ENCODE assay signal across 9 mouse cellular contexts in the genomic region with DNA sequence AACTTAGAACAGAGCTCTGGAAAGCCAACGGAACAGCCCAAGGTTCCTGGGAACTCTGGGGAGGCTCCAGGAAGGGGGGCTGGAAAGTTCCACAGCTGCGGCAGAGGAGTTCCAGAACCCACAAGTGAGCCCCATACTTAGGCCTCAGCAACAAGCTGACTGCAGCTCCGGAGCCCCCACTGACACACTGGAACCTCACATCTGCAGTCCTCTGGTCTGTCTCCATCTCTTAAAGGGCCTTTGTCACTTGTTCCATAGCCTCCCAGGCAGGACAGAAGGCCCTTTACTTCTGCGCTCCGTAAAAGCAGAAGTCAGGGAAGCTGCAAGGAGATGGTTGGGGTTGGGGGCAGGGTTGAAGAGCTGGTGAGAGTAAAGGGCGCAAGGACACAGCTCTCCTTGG. TPM values are rescaled to one million over a fixed set of nuclear protein-coding genes. Genes with fewer than 3 reads are reported as not detected.
A peak's percentile ranks its signal among the peaks of the same experiment; 100 is the strongest.
DNase-seq lines count a peak whose midpoint lies in the region; ATAC-seq and TF ChIP-seq lines count a peak whose summit lies in the region.
"Had no signal": no experiment of that assay in that cellular context is flagged by ENCODE, and none has a peak within 500 bp of the region (broad histone marks: within the 10 kb centered on the region; RNA-seq: fewer than 3 reads in every experiment).

No protein-coding gene starts in this region.

- peak overlapping the region; percentile 79 for H3K27ac ChIP-seq in kidney, postnatal 0 days
- peak overlapping the region; percentile 82 for H3K27ac ChIP-seq in embryonic facial prominence, embryonic 12.5 days
- H3K27ac ChIP-seq in limb, embryonic 14.5 days (replicated peaks; ENCODE audit: low read depth, low read length), result peak overlapping the region; percentile 87
- H3K27ac ChIP-seq: liver, embryonic 13.5 days had no signal

- WGBS in kidney, postnatal 0 days, result 38% methylated on average over 6 of the region's 6 CpGs
- 41% methylated on average over 6 of the region's 6 CpGs for WGBS in embryonic facial prominence, embryonic 12.5 days
- WGBS in limb, embryonic 14.5 days, result 47% methylated on average over 6 of the region's 6 CpGs

- no peak for TF ChIP-seq POLR2A in limb, embryonic 14.5 days (IDR thresholded peaks at IDR 0.05; ENCODE audit: borderline replicate concordance, extremely low read depth, insufficient read depth, insufficient read length)

- no peak for ATAC-seq in kidney, postnatal 0 days (replicated peaks; ENCODE audit: low FRiP score, low read depth)
- no peak; the same call in 1 of the 2 replicates for ATAC-seq in embryonic facial prominence, embryonic 12.5 days (ENCODE audit: insufficient number of reproducible peaks, insufficient read depth, low FRiP score, low TSS enrichment)
- peak; percentile 64 for ATAC-seq in limb, embryonic 14.5 days (ENCODE audit: low FRiP score, low read depth)

- H3K4me1 ChIP-seq in kidney, postnatal 0 days (replicated peaks; ENCODE audit: insufficient read depth, low read length), result peaks cover 56% of the 10 kb centered on the region
- H3K4me1 ChIP-seq in embryonic facial prominence, embryonic 12.5 days, result peaks cover 39% of the 10 kb centered on the region
- peaks cover 64% of the 10 kb centered on the region for H3K4me1 ChIP-seq in limb, embryonic 14.5 days (ENCODE audit: control insufficient read depth, insufficient read depth, low read length)

- no peaks in the 10 kb centered on the region for H3K9me3 ChIP-seq in kidney, postnatal 0 days (replicated peaks; ENCODE audit: low read length)
- no peaks in the 10 kb centered on the region for H3K9me3 ChIP-seq in embryonic facial prominence, embryonic 12.5 days
- no peaks in the 10 kb centered on the region for H3K9me3 ChIP-seq in limb, embryonic 14.5 days (ENCODE audit: control insufficient read depth, low read length)
- H3K9me3 ChIP-seq: liver, embryonic 13.5 days had no signal

- no peak overlapping the region for H3K4me3 ChIP-seq in kidney, postnatal 0 days (replicated peaks; ENCODE audit: low read depth, low read length)
- no peak overlapping the region for H3K4me3 ChIP-seq in embryonic facial prominence, embryonic 12.5 days
- H3K4me3 ChIP-seq in limb, embryonic 14.5 days (replicated peaks; ENCODE audit: low read length), result no peak overlapping the region; the same call in 1 of the 2 replicates
- H3K4me3 ChIP-seq: liver, embryonic 13.5 days had no signal

- DNase-seq in adrenal gland, adult (ENCODE audit: inconsistent age in 2 of 2, low spot score in 1 of 2), result peak; percentile 54 to 78
- DNase-seq in adrenal gland, adult 8-10 months, result no peak
- no peak for DNase-seq in kidney, postnatal 0 days (ENCODE audit: low spot score)
- no peak for DNase-seq in kidney, adult 11 months
- peak; percentile 65 for DNase-seq in limb, embryonic 14.5 days (ENCODE audit: low spot score)
- DNase-seq in ovary, postnatal 14 days (ENCODE audit: low spot score), result no peak
- DNase-seq in kidney, postnatal 36 days, result no peak
- DNase-seq: liver, embryonic 13.5 days had no signal

- peak overlapping the region; percentile 6; the same call in 1 of the 2 replicates for H3K4me2 ChIP-seq in kidney, postnatal 0 days (ENCODE audit: low read length)
- 0 out of 2 replicates have a peak overlapping the region, but pooled peaks have one; percentile 20 for H3K4me2 ChIP-seq in embryonic facial prominence, embryonic 12.5 days (replicated peaks)
- peak overlapping the region; percentile 29; the same call in 1 of the 2 replicates for H3K4me2 ChIP-seq in limb, embryonic 14.5 days (replicated peaks; ENCODE audit: low read depth, low read length, severe bottlenecking)
- H3K4me2 ChIP-seq: liver, embryonic 13.5 days had no signal

- no peaks in the 10 kb centered on the region for H3K36me3 ChIP-seq in kidney, postnatal 0 days (ENCODE audit: insufficient read depth, low read length)
- peaks cover 7% of the 10 kb centered on the region; the same call in 1 of the 2 replicates for H3K36me3 ChIP-seq in embryonic facial prominence, embryonic 12.5 days
- H3K36me3 ChIP-seq in limb, embryonic 14.5 days (ENCODE audit: control insufficient read depth, insufficient read depth, low read length), result 0 out of 2 replicates have a peak, but pooled peaks cover 3% of the 10 kb centered on the region
- H3K36me3 ChIP-seq: liver, embryonic 13.5 days had no signal

- no peaks in the 10 kb centered on the region for H3K27me3 ChIP-seq in kidney, postnatal 0 days (ENCODE audit: insufficient read depth, low read length)
- H3K27me3 ChIP-seq in embryonic facial prominence, embryonic 12.5 days, result no peaks in the 10 kb centered on the region
- no peaks in the 10 kb centered on the region for H3K27me3 ChIP-seq in limb, embryonic 14.5 days (ENCODE audit: control insufficient read depth, insufficient read depth, low read length)
- H3K27me3 ChIP-seq: liver, embryonic 13.5 days had no signal

- TF ChIP-seq CTCF in kidney, postnatal 0 days (IDR thresholded peaks at IDR 0.05; ENCODE audit: low read depth), result no peak

- 0 out of 2 replicates have a peak overlapping the region, but pooled peaks have one; percentile 8 for H3K9ac ChIP-seq in kidney, postnatal 0 days (ENCODE audit: low read depth, low read length)
- H3K9ac ChIP-seq in embryonic facial prominence, embryonic 12.5 days, result no peak overlapping the region
- 0 out of 2 replicates have a peak overlapping the region, but pooled peaks have one; percentile 6 for H3K9ac ChIP-seq in limb, embryonic 14.5 days (ENCODE audit: low read depth, low read length, severe bottlenecking)
- H3K9ac ChIP-seq: liver, embryonic 13.5 days had no signal

RNA-seq across cellular contexts. Expression of a gene that starts 23.0 kb away (rescaled TPM):
- 100 to 1,000 TPM in 3 of 4 experiments, 10 to 100 TPM in 1; 95.9 to 118 (median 110) TPM for total RNA-seq in adrenal gland, adult 8-10 months (2022)
- polyA plus RNA-seq in kidney, postnatal 0 days (2015; fragmentation: Nextera tagmentation; extraction: Ambion mirVana), result 20.8 and 23.3 TPM in 2 replicates
- 24.9 and 25.6 TPM in 2 replicates for polyA plus RNA-seq in embryonic facial prominence, embryonic 12.5 days (2016; fragmentation: Nextera tagmentation; extraction: Ambion mirVana)
- 51.7 and 60.1 TPM in 2 replicates for polyA plus RNA-seq in limb, embryonic 14.5 days (2012; rRNA removed)
- 44.4 and 48.2 TPM in 2 replicates for polyA plus RNA-seq in limb, embryonic 14.5 days (2014; fragmentation: Nextera tagmentation; extraction: Ambion mirVana)

Comparison
In these comparisons a context has a peak if more than half of its experiments do, and no peak if none do; other contexts are left out.
1. DNase-seq: peak in adrenal gland, adult (2 of 2) and limb, embryonic 14.5 days (single experiment); none in adrenal gland, adult 8-10 months (single experiment), kidney, postnatal 0 days (single experiment), kidney, adult 11 months (single experiment), ovary, postnatal 14 days (single experiment) and kidney, postnatal 36 days (0 of 2).
2. Peak in every context shown above with its lines, with median percentiles within 50 percentile points of each other: H3K27ac ChIP-seq and H3K4me2 ChIP-seq.